Mouse (Mus musculus) hindbrain, embryonic 13.5 days (tissue): ENCODE measurements around the gene Olfr63. TPM values are rescaled to one million over a fixed set of nuclear protein-coding genes. Genes with fewer than 3 reads are reported as not detected.
"Not testable (repeated sequence)": the region's sequence is repeated elsewhere in the genome, so short reads cannot be mapped to it uniquely, and the experiment has no call there.

Source experiments
- ATAC-seq: fragments of 200-750 bp; cut with Nextera tagmentation; 2 replicates; pipeline ENCODE4 v1.8.0; 2017; ENCODE audit warnings: moderate TSS enrichment; ENCODE audit not compliant: low FRiP score
- H3K27ac ChIP-seq: fragments of 300-500 bp; sonication (generic); 2 replicates; pipeline ENCODE4 v1.5.1; 2015; ENCODE audit warnings: inconsistent platforms, mild to moderate bottlenecking, moderate library complexity
- H3K27me3 ChIP-seq: fragments of 300-500 bp; sonication (generic); 2 replicates; pipeline ENCODE4 v1.6.1; 2015; ENCODE audit warnings: mild to moderate bottlenecking, inconsistent platforms
- H3K36me3 ChIP-seq: fragments of 300-500 bp; sonication (generic); 2 replicates; pipeline ENCODE4 v1.6.1; 2015; ENCODE audit warnings: mild to moderate bottlenecking, inconsistent platforms
- H3K4me1 ChIP-seq: fragments of 300-500 bp; sonication (generic); replicated peaks from 2 replicates; pipeline ENCODE4 v1.6.1; 2015; ENCODE audit warnings: inconsistent platforms
- H3K4me2 ChIP-seq: fragments of 300-500 bp; sonication (generic); 2 replicates; pipeline ENCODE4 v1.6.1; 2015; ENCODE audit warnings: inconsistent platforms, mild to moderate bottlenecking, moderate library complexity
- H3K4me3 ChIP-seq: fragments of 300-500 bp; sonication (generic); 2 replicates; pipeline ENCODE4 v1.5.1; 2015; ENCODE audit warnings: mild to moderate bottlenecking, inconsistent platforms
- H3K9ac ChIP-seq: fragments of 300-500 bp; sonication (generic); 2 replicates; pipeline ENCODE4 v1.6.1; 2015; ENCODE audit warnings: mild to moderate bottlenecking, inconsistent platforms
- H3K9me3 ChIP-seq: fragments of 300-500 bp; sonication (generic); 2 replicates; pipeline ENCODE4 v1.6.1; 2016; ENCODE audit warnings: inconsistent platforms
- WGBS: fragments of 180-500 bp; shearing (Covaris S2); methylation state at CpG from one replicate; pipeline ENCODE4 v1.1.7; 2015; 5-methylcytosine and 5-hydroxymethylcytosine counted together
- polyA plus RNA-seq: library from polyadenylated mRNA; unstranded; fragments of >200 nt; fragmentation: Nextera tagmentation; extraction: Ambion mirVana; gene quantifications from 2 replicates; pipeline ENCODE4 v1.2.1, GENCODE M21; 2015

The Olfr63 gene
- polyA plus RNA-seq: 0.05 TPM in 1 of 2 replicates, not detected in the other

DNA sequence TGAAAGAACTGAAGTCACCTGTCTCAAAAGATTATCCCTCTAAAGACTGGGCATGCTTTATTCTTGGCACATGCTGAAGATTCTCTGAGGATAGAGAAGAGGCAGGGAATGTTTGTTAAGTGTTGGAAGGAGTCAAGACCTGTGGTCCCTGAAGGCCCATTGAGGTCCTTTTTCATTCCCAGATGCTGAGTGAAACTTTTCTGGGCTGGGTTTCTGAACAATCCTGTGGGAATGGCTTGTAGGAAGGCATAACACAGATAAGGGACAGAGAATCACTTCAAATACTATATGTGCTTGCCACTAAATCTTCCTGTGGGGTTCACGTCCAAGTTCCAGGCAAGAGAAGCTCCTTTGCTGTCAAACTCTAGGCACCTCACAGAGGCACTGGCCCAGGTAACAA lies at the start of gene Olfr63:
TSS of gene Olfr63 (plus strand) at position 301 of the 400 bp plus-strand sequence.
- Histone ChIP-seq H3K4me2 (no peak within 1 kb of the TSS), H3K9ac (no peak within 1 kb of the TSS), H3K36me3 (no peaks in the 10 kb centered on the region), H3K27ac (no peak within 1 kb of the TSS), H3K4me3 (no peak within 1 kb of the TSS), H3K4me1 (no peaks in the 10 kb centered on the region), H3K9me3 (no peaks in the 10 kb centered on the region), H3K27me3 (peaks cover 16% of the 10 kb centered on the region)
- 84% methylated on average over 1 of the region's 1 CpGs for WGBS
- no peak for ATAC-seq

DNA sequence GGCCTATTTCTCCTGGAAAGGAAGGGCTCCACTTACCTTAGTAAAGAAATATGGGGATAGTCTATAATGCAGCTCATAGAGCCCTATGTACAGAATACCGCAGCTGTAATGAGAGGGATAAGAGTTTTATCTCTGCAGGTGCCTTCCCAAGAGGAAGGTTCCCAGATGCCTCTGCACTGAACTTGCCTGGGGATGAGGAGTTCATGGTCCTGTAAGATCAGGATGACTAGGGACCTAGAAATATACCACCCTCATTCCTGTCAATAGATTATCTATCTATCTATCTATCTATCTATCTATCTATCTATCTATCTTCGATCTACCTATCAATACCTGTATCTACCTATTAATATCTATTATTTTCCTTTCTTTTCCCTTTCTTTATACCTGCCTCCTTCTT lies 42.9 kb upstream of the Olfr63 start, which contains the start of gene Olfr1564:
TSS of gene Olfr1564 (minus strand) at position 101 of the 400 bp plus-strand sequence.
- H3K4me2 ChIP-seq: no peak within 1 kb of the TSS
- WGBS: 88% methylated on average over 2 of the region's 2 CpGs
- H3K27ac ChIP-seq: no peak within 1 kb of the TSS
- no peak within 1 kb of the TSS for H3K4me3 ChIP-seq
- H3K4me1 ChIP-seq: no peaks in the 10 kb centered on the region
- peaks cover 15% of the 10 kb centered on the region for H3K9me3 ChIP-seq
- no peak within 1 kb of the TSS for H3K9ac ChIP-seq
- no peaks in the 10 kb centered on the region for H3K27me3 ChIP-seq
- ATAC-seq: no peak
- no peaks in the 10 kb centered on the region for H3K36me3 ChIP-seq

DNA sequence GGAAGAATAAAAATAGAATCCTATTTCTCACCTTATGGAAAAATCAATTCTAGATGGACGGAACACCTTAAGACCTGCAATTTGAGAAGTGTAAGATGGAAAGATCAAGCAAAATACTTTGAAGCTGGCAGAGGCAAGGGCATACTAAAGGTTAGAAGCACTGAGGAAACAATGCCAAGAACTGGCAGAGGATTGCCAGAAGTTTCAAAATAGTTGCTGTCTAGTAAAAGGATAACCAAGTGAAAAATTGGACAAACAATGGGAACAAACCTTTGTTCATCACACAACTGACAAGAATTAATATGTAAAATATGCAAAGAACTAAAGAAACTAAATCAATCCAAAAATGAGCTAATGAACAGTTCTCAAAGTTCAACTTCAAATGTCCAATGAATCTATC lies 27.8 kb upstream of the Olfr63 start:
- peaks cover 26% of the 10 kb centered on the region for H3K9me3 ChIP-seq
- not testable (repeated sequence) for H3K4me1 ChIP-seq, H3K9ac ChIP-seq, ATAC-seq, H3K4me3 ChIP-seq, H3K27ac ChIP-seq, H3K27me3 ChIP-seq, H3K4me2 ChIP-seq
- H3K36me3 ChIP-seq: peaks cover 23% of the 10 kb centered on the region
- 97% methylated on average over 1 of the region's 1 CpGs for WGBS

DNA sequence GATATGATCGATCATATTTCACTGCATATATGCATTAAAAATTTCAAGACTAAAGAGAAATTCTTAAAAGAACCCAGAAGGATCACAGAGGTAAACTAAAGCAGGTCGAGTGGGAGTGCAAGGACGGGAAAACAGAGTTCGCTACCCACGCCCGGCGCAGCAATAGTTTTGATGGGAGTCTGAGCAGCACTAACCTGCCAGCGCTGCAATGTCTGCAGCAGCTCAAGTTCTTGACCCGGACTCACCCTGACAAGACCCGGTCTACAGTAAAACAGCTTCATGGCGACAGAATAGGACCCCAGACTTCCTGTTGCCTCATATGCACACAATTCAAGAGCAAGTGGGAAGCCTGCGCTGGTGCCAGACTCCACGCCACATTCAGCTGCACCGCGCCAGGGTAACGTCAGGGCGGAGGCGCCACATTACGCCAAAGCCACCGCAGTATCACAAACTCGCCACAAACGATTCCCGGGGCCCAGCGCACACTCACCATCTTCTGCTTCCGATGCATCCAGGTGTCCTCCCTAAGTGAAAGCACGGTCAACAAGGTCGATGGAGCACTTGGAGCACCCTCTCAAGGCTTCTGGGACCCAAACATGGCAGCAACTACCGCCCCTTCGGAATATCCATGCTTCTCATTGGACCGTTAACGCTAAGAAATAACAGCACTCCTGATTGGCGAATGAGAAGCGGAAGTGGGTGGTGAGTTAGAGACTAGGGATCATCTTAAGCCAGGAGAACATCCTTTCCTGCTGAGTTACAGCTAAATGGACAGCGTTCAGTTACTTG lies 9.8 kb upstream of the Olfr63 start, which contains the start of gene Zfp955a:
TSS of gene Zfp955a (minus strand) at position 616 of the 789 bp plus-strand sequence.
- H3K27ac ChIP-seq, H3K9me3 ChIP-seq, H3K27me3 ChIP-seq, H3K4me1 ChIP-seq, H3K9ac ChIP-seq, H3K4me3 ChIP-seq, H3K36me3 ChIP-seq: not testable (repeated sequence)
- 29% methylated on average over 1 of the region's 34 CpGs for WGBS
- H3K4me2 ChIP-seq: peak within 1 kb of the TSS; percentile 23; the same call in 1 of the 2 replicates
- peak; percentile 99 for ATAC-seq

DNA sequence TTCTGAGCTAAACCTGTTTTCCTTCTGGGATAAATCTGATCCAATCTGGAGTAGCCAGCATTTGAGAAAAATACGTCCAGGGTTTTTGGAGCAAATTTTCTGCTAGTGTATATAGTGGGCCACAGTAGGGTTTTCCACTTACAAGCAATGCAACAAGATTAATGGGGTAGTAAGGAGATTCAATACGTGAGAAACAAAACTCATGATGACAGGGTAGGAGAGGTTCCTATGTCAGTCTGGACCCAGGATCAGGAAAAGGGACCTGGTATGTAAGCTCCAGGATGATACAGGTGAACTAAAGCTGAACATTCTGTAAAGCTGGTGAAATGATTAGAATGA lies 9.2 kb upstream of the Olfr63 start:
- not testable (repeated sequence) for H3K4me2 ChIP-seq, H3K36me3 ChIP-seq, H3K27ac ChIP-seq, H3K4me1 ChIP-seq, H3K9ac ChIP-seq, H3K27me3 ChIP-seq, H3K9me3 ChIP-seq, H3K4me3 ChIP-seq
- WGBS: no CpG with 5 or more reads among the region's 2 CpGs
- peak; percentile 65 for ATAC-seq

DNA sequence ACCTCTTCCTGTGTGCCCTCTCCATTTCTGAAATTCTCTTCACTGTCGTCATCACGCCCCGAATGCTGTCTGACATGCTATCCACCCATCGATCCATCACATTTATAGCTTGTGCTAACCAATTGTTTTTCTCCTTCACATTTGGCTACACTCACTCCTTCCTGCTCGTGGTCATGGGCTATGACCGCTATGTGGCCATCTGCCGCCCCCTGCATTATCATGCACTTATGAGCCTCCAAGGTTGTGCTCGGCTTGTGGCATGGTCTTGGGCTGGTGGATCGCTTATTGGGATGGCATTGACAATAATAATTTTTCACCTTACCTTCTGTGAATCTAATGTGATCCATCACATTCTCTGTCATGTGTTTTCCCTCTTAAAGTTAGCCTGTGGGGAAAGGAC lies 4.4 kb downstream of the Olfr63 start:
- no peak overlapping the region for H3K9ac ChIP-seq
- H3K27me3 ChIP-seq: peaks cover 21% of the 10 kb centered on the region
- H3K4me2 ChIP-seq: no peak overlapping the region
- no peak for ATAC-seq
- no peak overlapping the region for H3K27ac ChIP-seq
- H3K9me3 ChIP-seq: no peaks in the 10 kb centered on the region
- H3K4me3 ChIP-seq: no peak overlapping the region
- no peaks in the 10 kb centered on the region for H3K4me1 ChIP-seq
- no peaks in the 10 kb centered on the region for H3K36me3 ChIP-seq
- WGBS: 88% methylated on average over 9 of the region's 9 CpGs

DNA sequence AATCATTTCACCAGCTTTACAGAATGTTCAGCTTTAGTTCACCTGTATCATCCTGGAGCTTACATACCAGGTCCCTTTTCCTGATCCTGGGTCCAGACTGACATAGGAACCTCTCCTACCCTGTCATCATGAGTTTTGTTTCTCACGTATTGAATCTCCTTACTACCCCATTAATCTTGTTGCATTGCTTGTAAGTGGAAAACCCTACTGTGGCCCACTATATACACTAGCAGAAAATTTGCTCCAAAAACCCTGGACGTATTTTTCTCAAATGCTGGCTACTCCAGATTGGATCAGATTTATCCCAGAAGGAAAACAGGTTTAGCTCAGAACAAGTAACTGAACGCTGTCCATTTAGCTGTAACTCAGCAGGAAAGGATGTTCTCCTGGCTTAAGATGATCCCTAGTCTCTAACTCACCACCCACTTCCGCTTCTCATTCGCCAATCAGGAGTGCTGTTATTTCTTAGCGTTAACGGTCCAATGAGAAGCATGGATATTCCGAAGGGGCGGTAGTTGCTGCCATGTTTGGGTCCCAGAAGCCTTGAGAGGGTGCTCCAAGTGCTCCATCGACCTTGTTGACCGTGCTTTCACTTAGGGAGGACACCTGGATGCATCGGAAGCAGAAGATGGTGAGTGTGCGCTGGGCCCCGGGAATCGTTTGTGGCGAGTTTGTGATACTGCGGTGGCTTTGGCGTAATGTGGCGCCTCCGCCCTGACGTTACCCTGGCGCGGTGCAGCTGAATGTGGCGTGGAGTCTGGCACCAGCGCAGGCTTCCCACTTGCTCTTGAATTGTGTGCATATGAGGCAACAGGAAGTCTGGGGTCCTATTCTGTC lies 24.8 kb downstream of the Olfr63 start, which contains the start of gene Zfp955b:
TSS of gene Zfp955b (plus strand) at position 506 of the 837 bp plus-strand sequence.
- ATAC-seq: peak; percentile 99
- H3K27ac ChIP-seq, H3K4me1 ChIP-seq, H3K9me3 ChIP-seq, H3K36me3 ChIP-seq, H3K27me3 ChIP-seq, H3K4me3 ChIP-seq, H3K9ac ChIP-seq: not testable (repeated sequence)
- no CpG with 5 or more reads among the region's 25 CpGs for WGBS
- H3K4me2 ChIP-seq: peak within 1 kb of the TSS; percentile 36

DNA sequence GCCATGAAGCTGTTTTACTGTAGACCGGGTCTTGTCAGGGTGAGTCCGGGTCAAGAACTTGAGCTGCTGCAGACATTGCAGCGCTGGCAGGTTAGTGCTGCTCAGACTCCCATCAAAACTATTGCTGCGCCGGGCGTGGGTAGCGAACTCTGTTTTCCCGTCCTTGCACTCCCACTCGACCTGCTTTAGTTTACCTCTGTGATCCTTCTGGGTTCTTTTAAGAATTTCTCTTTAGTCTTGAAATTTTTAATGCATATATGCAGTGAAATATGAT lies 25.3 kb downstream of the Olfr63 start:
- H3K4me1 ChIP-seq, H3K36me3 ChIP-seq, H3K9ac ChIP-seq, H3K27ac ChIP-seq, H3K27me3 ChIP-seq, H3K4me3 ChIP-seq, H3K9me3 ChIP-seq: not testable (repeated sequence)
- WGBS: no CpG with 5 or more reads among the region's 9 CpGs
- H3K4me2 ChIP-seq: peak overlapping the region; percentile 36
- ATAC-seq: peak; percentile 81; the same call in 1 of the 2 replicates

Other genes with a start within 250 kb of the Olfr63 start
- gene Zfp763, start 231.3 kb upstream of the Olfr63 start, polyA plus RNA-seq: 25.5 and 26.5 TPM in 2 replicates
- not detected in 2 replicates for gene 4921501E09Rik, start 196.6 kb upstream of the Olfr63 start, polyA plus RNA-seq
- gene Zfp563, start 175.4 kb upstream of the Olfr63 start, polyA plus RNA-seq: 21.4 and 23.8 TPM in 2 replicates
- gene Morc2b, start 125.0 kb upstream of the Olfr63 start, polyA plus RNA-seq: 0.63 and 0.77 TPM in 2 replicates
- 0.04 and 0.06 TPM in 2 replicates for gene Olfr55, start 96.2 kb upstream of the Olfr63 start, polyA plus RNA-seq
- gene Olfr239, start 73.4 kb upstream of the Olfr63 start, polyA plus RNA-seq: not detected in 2 replicates
- 0.08 and 0.09 TPM in 2 replicates for gene Olfr1564, start 43.0 kb upstream of the Olfr63 start, polyA plus RNA-seq
- 23.0 and 23.3 TPM in 2 replicates for gene Zfp955a, start 9.5 kb upstream of the Olfr63 start, polyA plus RNA-seq
- gene Zfp955b, start 24.9 kb downstream of the Olfr63 start, polyA plus RNA-seq: 18.4 and 18.6 TPM in 2 replicates
- 14.2 and 15.6 TPM in 2 replicates for gene Zfp81, start 94.2 kb downstream of the Olfr63 start, polyA plus RNA-seq
- 15.7 and 17.0 TPM in 2 replicates for gene Zfp101, start 130.0 kb downstream of the Olfr63 start, polyA plus RNA-seq
- not detected in 2 replicates for gene Actl9, start 168.2 kb downstream of the Olfr63 start, polyA plus RNA-seq